Mouse (Mus musculus) bone marrow macrophage, adult 2 months (primary cell): ENCODE results near the gene Gm43552.

Experiments used
- CTCF ChIP-seq: IDR thresholded peaks from 2 replicates; pipeline ENCODE4 v1.5.1; 2012; ENCODE audit warnings: low read depth, mild to moderate bottlenecking, low read length, moderate library complexity
- POLR2A ChIP-seq: IDR thresholded peaks from 2 replicates; pipeline ENCODE4 v1.6.1; 2012; ENCODE audit warnings: mild to moderate bottlenecking, low read depth, low read length, borderline replicate concordance

DNA sequence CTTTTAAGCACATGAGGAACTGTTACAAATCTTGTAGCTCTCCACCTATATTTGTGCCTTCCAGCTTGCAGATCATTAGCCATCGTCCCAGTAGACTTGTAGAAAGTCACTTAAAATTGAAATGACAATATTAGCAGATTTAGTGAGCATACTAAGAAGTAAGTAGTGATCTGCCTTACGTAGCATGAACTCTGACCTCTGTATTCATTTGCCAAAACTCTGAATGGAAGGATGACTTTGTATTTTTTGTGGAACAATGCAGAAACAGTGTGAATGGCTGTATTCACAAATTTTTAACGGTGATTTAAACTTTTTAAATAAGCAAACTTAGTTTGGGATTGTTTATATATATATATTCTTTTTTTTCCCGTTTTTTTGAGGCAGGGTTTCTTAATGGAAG, 46.2 kb upstream of the Gm43552 start:
- TF ChIP-seq CTCF (no peak), POLR2A (no peak)
